9 mouse cellular contexts compared by ENCODE assay signal in genomic region chr9:65015461-65016222, GRCm38 (mm10). TPM values are rescaled to one million over a fixed set of nuclear protein-coding genes. Genes with fewer than 3 reads are reported as not detected.
DNase-seq lines count a peak whose midpoint lies in the region; ATAC-seq and TF ChIP-seq lines count a peak whose summit lies in the region.
"Had no signal": no experiment of that assay in that cellular context is flagged by ENCODE, and none has a peak within 500 bp of the region (broad histone marks: within the 10 kb centered on the region; RNA-seq: fewer than 3 reads in every experiment).

No protein-coding gene starts in this region.

- peaks cover 58% of the 10 kb centered on the region for H3K4me1 ChIP-seq in heart, embryonic 13.5 days
- H3K4me1 ChIP-seq in lung, embryonic 16.5 days (replicated peaks; ENCODE audit: control insufficient read depth, insufficient read depth, low read length): peaks cover 37% of the 10 kb centered on the region
- peaks cover 57% of the 10 kb centered on the region for H3K4me1 ChIP-seq in midbrain, embryonic 15.5 days

- peak overlapping the region; percentile 30 for H3K4me2 ChIP-seq in heart, embryonic 13.5 days
- H3K4me2 ChIP-seq in lung, embryonic 16.5 days (ENCODE audit: low read depth, low read length): no peak overlapping the region
- H3K4me2 ChIP-seq in midbrain, embryonic 15.5 days: no peak overlapping the region

- intact Hi-C loops in heart, postnatal 10 days (cut with DNase I): no loop called here

- no peak for TF ChIP-seq POLR2A in brain, embryonic 14.5 days (IDR thresholded peaks at IDR 0.05; ENCODE audit: borderline replicate concordance, extremely low read depth, insufficient read depth, insufficient read length, poor library complexity, severe bottlenecking)

- H3K36me3 ChIP-seq in heart, embryonic 13.5 days: no peaks in the 10 kb centered on the region
- no peaks in the 10 kb centered on the region for H3K36me3 ChIP-seq in lung, embryonic 16.5 days (ENCODE audit: control insufficient read depth, insufficient read depth, low read length)
- no peaks in the 10 kb centered on the region for H3K36me3 ChIP-seq in midbrain, embryonic 15.5 days (replicated peaks)

- DNase-seq in heart, postnatal 10 days: no peak
- no peak for DNase-seq in lung, postnatal 14 days
- peak; percentile 41 for DNase-seq in brain, embryonic 14.5 days (ENCODE audit: low read depth)
- no peak for DNase-seq in B cell, adult 2 months
- DNase-seq in gastrocnemius, postnatal 10 days: no peak
- DNase-seq: layer of hippocampus, adult 9-11 months had no signal

- WGBS in heart, embryonic 13.5 days: 39% methylated on average over 7 of the region's 7 CpGs
- 30% methylated on average over 7 of the region's 7 CpGs for WGBS in lung, embryonic 16.5 days
- WGBS in midbrain, embryonic 15.5 days: 70% methylated on average over 7 of the region's 7 CpGs

- no peaks in the 10 kb centered on the region for H3K27me3 ChIP-seq in heart, embryonic 13.5 days (replicated peaks)
- no peaks in the 10 kb centered on the region for H3K27me3 ChIP-seq in lung, embryonic 16.5 days (ENCODE audit: control insufficient read depth, insufficient read depth, low read depth, low read length)
- H3K27me3 ChIP-seq in midbrain, embryonic 15.5 days (replicated peaks): no peaks in the 10 kb centered on the region

- no peaks in the 10 kb centered on the region for H3K9me3 ChIP-seq in heart, embryonic 13.5 days
- H3K9me3 ChIP-seq in lung, embryonic 16.5 days (ENCODE audit: control insufficient read depth, low read length): no peaks in the 10 kb centered on the region
- H3K9me3 ChIP-seq in midbrain, embryonic 15.5 days: no peaks in the 10 kb centered on the region

- peak overlapping the region; percentile 47 for H3K9ac ChIP-seq in heart, embryonic 13.5 days
- no peak overlapping the region for H3K9ac ChIP-seq in lung, embryonic 16.5 days (ENCODE audit: low read length)
- no peak overlapping the region; the same call in 1 of the 2 replicates for H3K9ac ChIP-seq in midbrain, embryonic 15.5 days

- H3K4me3 ChIP-seq in heart, embryonic 13.5 days: no peak overlapping the region
- H3K4me3 ChIP-seq in lung, embryonic 16.5 days (ENCODE audit: low read length): no peak overlapping the region
- H3K4me3 ChIP-seq in midbrain, embryonic 15.5 days: no peak overlapping the region

- peak overlapping the region; percentile 13; the same call in 1 of the 2 replicates for H3K27ac ChIP-seq in heart, embryonic 13.5 days (replicated peaks)
- peak overlapping the region; percentile 5; the same call in 1 of the 2 replicates for H3K27ac ChIP-seq in lung, embryonic 16.5 days (ENCODE audit: low read length)
- H3K27ac ChIP-seq in midbrain, embryonic 15.5 days: peak overlapping the region; percentile 41; the same call in 1 of the 2 replicates

- no peak for ATAC-seq in heart, embryonic 13.5 days (ENCODE audit: extremely low read depth, insufficient number of reproducible peaks, low FRiP score, low TSS enrichment)
- no peak for ATAC-seq in lung, embryonic 16.5 days (ENCODE audit: low read depth)
- ATAC-seq in midbrain, embryonic 15.5 days (replicated peaks): no peak

- no peak for TF ChIP-seq CTCF in brain, embryonic 14.5 days (IDR thresholded peaks at IDR 0.05; ENCODE audit: borderline replicate concordance, extremely low read depth, insufficient read depth, insufficient read length)

RNA-seq across cellular contexts. Expression of gene Hacd3, which starts 5.9 kb away (rescaled TPM):
- 51.7 and 52.9 TPM in 2 replicates for polyA plus RNA-seq in heart, embryonic 13.5 days (2015; fragmentation: Nextera tagmentation; extraction: Ambion mirVana)
- 10 to 100 TPM; 19.3 to 22.2 TPM for total RNA-seq in heart, postnatal 10 days (2021)
- polyA plus RNA-seq in lung, embryonic 16.5 days (2015; fragmentation: Nextera tagmentation; extraction: Ambion mirVana): 76.6 and 79.6 TPM in 2 replicates
- polyA plus RNA-seq in brain, embryonic 14.5 days (2012; rRNA removed): 113 and 117 TPM in 2 replicates
- 210 and 217 TPM in 2 replicates for polyA plus RNA-seq in midbrain, embryonic 15.5 days (2015; fragmentation: Nextera tagmentation; extraction: Ambion mirVana)
- total RNA-seq in gastrocnemius, postnatal 10 days (2021): 10 to 100 TPM; 14.4 to 16.7 TPM

RNA-seq across cellular contexts. Expression of gene Dpp8, which starts 16.6 kb away (rescaled TPM):
- polyA plus RNA-seq in heart, embryonic 13.5 days (2015; fragmentation: Nextera tagmentation; extraction: Ambion mirVana): 26.1 and 28.0 TPM in 2 replicates
- 10 to 100 TPM; 66.6 to 72.7 TPM for total RNA-seq in heart, postnatal 10 days (2021)
- 35.9 and 37.6 TPM in 2 replicates for polyA plus RNA-seq in lung, embryonic 16.5 days (2015; fragmentation: Nextera tagmentation; extraction: Ambion mirVana)
- 51.3 and 58.3 TPM in 2 replicates for polyA plus RNA-seq in brain, embryonic 14.5 days (2012; rRNA removed)
- polyA plus RNA-seq in midbrain, embryonic 15.5 days (2015; fragmentation: Nextera tagmentation; extraction: Ambion mirVana): 38.9 and 42.5 TPM in 2 replicates
- 100 to 1,000 TPM; 103 to 116 TPM for total RNA-seq in gastrocnemius, postnatal 10 days (2021)

RNA-seq across cellular contexts. Expression of gene Ints14, which starts 54.9 kb away (rescaled TPM):
- polyA plus RNA-seq in heart, embryonic 13.5 days (2015; fragmentation: Nextera tagmentation; extraction: Ambion mirVana): 40.1 and 40.7 TPM in 2 replicates
- 10 to 100 TPM; 25.7 to 27.0 TPM for total RNA-seq in heart, postnatal 10 days (2021)
- 53.2 and 55.8 TPM in 2 replicates for polyA plus RNA-seq in lung, embryonic 16.5 days (2015; fragmentation: Nextera tagmentation; extraction: Ambion mirVana)
- 33.5 and 35.6 TPM in 2 replicates for polyA plus RNA-seq in brain, embryonic 14.5 days (2012; rRNA removed)
- polyA plus RNA-seq in midbrain, embryonic 15.5 days (2015; fragmentation: Nextera tagmentation; extraction: Ambion mirVana): 36.2 and 38.3 TPM in 2 replicates
- 10 to 100 TPM; 22.1 to 23.9 TPM for total RNA-seq in gastrocnemius, postnatal 10 days (2021)
